Mouse (Mus musculus): ENCODE results near the gene Sema7a.
A peak's percentile ranks its signal among the peaks of the same experiment; 100 is the strongest.

Sema7a gene

GRCm38 (mm10) chr9:57938225-57939055 is 1.5 kb upstream of the Sema7a start:
- ATAC-seq (ENCODE audit: low TSS enrichment) = no peak

GRCm38 (mm10) chr9:57940349-57940794 is 460 bp downstream of the Sema7a start:
- peak; percentile 18 for ATAC-seq (ENCODE audit: low TSS enrichment)

- no peak for ATAC-seq (ENCODE audit: low TSS enrichment)
Measured at GRCm38 (mm10) chr9:57940861-57941638, 1.1 kb downstream of the Sema7a start.

- no peak for ATAC-seq (ENCODE audit: low TSS enrichment)
Measured at GRCm38 (mm10) chr9:57942039-57942438, 2.1 kb downstream of the Sema7a start.

- no peak for ATAC-seq (ENCODE audit: low TSS enrichment)
Measured at GRCm38 (mm10) chr9:57943067-57943466, 3.2 kb downstream of the Sema7a start.

- ATAC-seq (ENCODE audit: low TSS enrichment) = no peak
Measured at GRCm38 (mm10) chr9:57944572-57944971, 4.7 kb downstream of the Sema7a start.

GRCm38 (mm10) chr9:57945771-57946616 is 6.1 kb downstream of the Sema7a start:
- no peak for ATAC-seq (ENCODE audit: low TSS enrichment)

- no peak for ATAC-seq (ENCODE audit: low TSS enrichment)
Measured at GRCm38 (mm10) chr9:57947381-57948030, 7.6 kb downstream of the Sema7a start.

GRCm38 (mm10) chr9:57948333-57948931 is 8.5 kb downstream of the Sema7a start:
- ATAC-seq (ENCODE audit: low TSS enrichment) = no peak

GRCm38 (mm10) chr9:57949102-57949704 is 9.3 kb downstream of the Sema7a start:
- ATAC-seq (ENCODE audit: low TSS enrichment) = 0 out of 2 replicates have a peak, but pooled peaks have one; percentile 7

- ATAC-seq (ENCODE audit: low TSS enrichment) = no peak
Measured at GRCm38 (mm10) chr9:57949879-57950278, 10.0 kb downstream of the Sema7a start.

- peak; percentile 10; the same call in 1 of the 2 replicates for ATAC-seq (ENCODE audit: low TSS enrichment)
Measured at GRCm38 (mm10) chr9:57950519-57950918, 10.6 kb downstream of the Sema7a start.

GRCm38 (mm10) chr9:57951993-57952392 is 12.1 kb downstream of the Sema7a start:
- no peak for ATAC-seq (ENCODE audit: low TSS enrichment)

- peak; percentile 17; the same call in 1 of the 2 replicates for ATAC-seq (ENCODE audit: low TSS enrichment)
Measured at GRCm38 (mm10) chr9:57954962-57955744, 15.2 kb downstream of the Sema7a start.

GRCm38 (mm10) chr9:57955764-57956163 is 15.9 kb downstream of the Sema7a start:
- ATAC-seq (ENCODE audit: low TSS enrichment) = no peak

GRCm38 (mm10) chr9:57956196-57956837 is 16.4 kb downstream of the Sema7a start:
- no peak for ATAC-seq (ENCODE audit: low TSS enrichment)

- ATAC-seq (ENCODE audit: low TSS enrichment) = no peak
Measured at GRCm38 (mm10) chr9:57956838-57957236, 16.9 kb downstream of the Sema7a start.

GRCm38 (mm10) chr9:57958615-57959014 is 18.7 kb downstream of the Sema7a start:
- ATAC-seq (ENCODE audit: low TSS enrichment) = no peak

- ATAC-seq (ENCODE audit: low TSS enrichment) = peak; percentile 46
Measured at GRCm38 (mm10) chr9:57959399-57959798, 19.5 kb downstream of the Sema7a start.
